Mouse (Mus musculus): Measurements from ENCODE around the gene Sac3d1.

GRCm38 (mm10) chr19:6116113-6116850 is 2.2 kb downstream of the Sac3d1 start:
- TF ChIP-seq CTCF (IDR thresholded peaks at IDR 0.05; ENCODE audit: extremely low read depth, insufficient read length, insufficient replicate concordance, low read depth, low read length) (no peak), POLR2A (IDR thresholded peaks at IDR 0.05; ENCODE audit: low read depth, low read length) (no peak)

Measured in small intestine, adult 2 months (tissue).